ENCODE assay signal across 25 mouse cellular contexts in the genomic region with DNA sequence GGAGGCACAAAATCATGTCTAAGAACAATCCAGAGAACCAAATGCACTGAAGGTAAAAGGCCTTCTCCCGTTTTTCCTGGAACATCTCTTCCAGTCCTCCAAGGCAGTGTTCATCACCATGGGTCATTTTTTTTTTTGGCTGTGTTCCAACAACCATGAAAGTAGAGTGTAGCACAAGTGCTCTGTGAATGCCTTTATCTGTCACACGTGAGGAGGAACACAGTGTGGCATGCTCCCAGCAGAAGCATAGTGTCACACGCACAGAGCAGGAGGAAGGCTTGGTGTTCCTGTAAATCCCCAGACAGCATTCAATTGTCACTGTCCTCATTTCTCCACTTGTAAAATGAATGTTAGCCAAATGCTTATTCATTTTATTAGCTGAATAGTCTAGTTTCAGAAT. TPM values are rescaled to one million over a fixed set of nuclear protein-coding genes. Genes with fewer than 3 reads are reported as not detected.
DNase-seq lines count a peak whose midpoint lies in the region; ATAC-seq and TF ChIP-seq lines count a peak whose summit lies in the region.
"Had no signal": no experiment of that assay in that cellular context is flagged by ENCODE, and none has a peak within 500 bp of the region (broad histone marks: within the 10 kb centered on the region; RNA-seq: fewer than 3 reads in every experiment).

No protein-coding gene starts in this region.

- TF ChIP-seq CTCF in lung, embryonic 14.5 days (IDR thresholded peaks at IDR 0.05; ENCODE audit: low read depth), result no peak

- peak; percentile 43; the same call in 1 of the 2 replicates for ATAC-seq in heart, embryonic 14.5 days (ENCODE audit: insufficient number of reproducible peaks, insufficient read depth, low FRiP score, low read depth)
- ATAC-seq in lung, embryonic 14.5 days (ENCODE audit: insufficient read depth), result no peak
- ATAC-seq in stomach, embryonic 16.5 days (ENCODE audit: insufficient read depth, low FRiP score), result no peak
- ATAC-seq: CD4-positive, CD25-positive, alpha-beta regulatory T cell, adult 4 months; forebrain, embryonic 16.5 days; hindbrain, embryonic 16.5 days; intestine, embryonic 16.5 days; liver, postnatal 0 days; midbrain, embryonic 13.5 days had no signal

- 17% methylated on average over 3 of the region's 3 CpGs for WGBS in heart, embryonic 14.5 days
- 40% methylated on average over 3 of the region's 3 CpGs for WGBS in lung, embryonic 14.5 days
- 65% methylated on average over 3 of the region's 3 CpGs for WGBS in stomach, embryonic 16.5 days

- no peaks in the 10 kb centered on the region for H3K27me3 ChIP-seq in heart, embryonic 14.5 days (ENCODE audit: control insufficient read depth, insufficient read depth, low read length)
- no peaks in the 10 kb centered on the region for H3K27me3 ChIP-seq in lung, embryonic 14.5 days (ENCODE audit: insufficient read depth, low read length)
- H3K27me3 ChIP-seq in stomach, embryonic 16.5 days (ENCODE audit: control insufficient read depth, insufficient read depth, low read length), result no peaks in the 10 kb centered on the region
- H3K27me3 ChIP-seq: limb, embryonic 12.5 days; megakaryocyte, embryonic 14.5 days; midbrain, embryonic 13.5 days had no signal

- H3K4me2 ChIP-seq in heart, embryonic 14.5 days (ENCODE audit: low read length), result no peak overlapping the region
- no peak overlapping the region for H3K4me2 ChIP-seq in lung, embryonic 14.5 days
- H3K4me2 ChIP-seq in stomach, embryonic 16.5 days (ENCODE audit: low read depth, low read length), result peak overlapping the region; percentile 27; the same call in 1 of the 2 replicates
- H3K4me2 ChIP-seq: heart, embryonic 11.5 days; limb, embryonic 12.5 days; liver, embryonic 11.5 days; midbrain, embryonic 13.5 days had no signal

- H3K4me1 ChIP-seq in heart, embryonic 14.5 days (ENCODE audit: control insufficient read depth in 2 of 2, insufficient read depth in 2 of 2, low read length in 2 of 2), result peaks cover 6 to 10% of the 10 kb centered on the region in 2 experiments
- peaks cover 8% of the 10 kb centered on the region; the same call in 1 of the 2 replicates for H3K4me1 ChIP-seq in lung, embryonic 14.5 days (ENCODE audit: insufficient read depth)
- peaks cover 4% of the 10 kb centered on the region; the same call in 1 of the 2 replicates for H3K4me1 ChIP-seq in stomach, embryonic 16.5 days (ENCODE audit: control insufficient read depth, insufficient read depth, low read length)
- H3K4me1 ChIP-seq: limb, embryonic 12.5 days; midbrain, embryonic 13.5 days had no signal

- DNase-seq in cerebellum, adult 11-12 months, result peak; percentile 33
- no peak for DNase-seq in cerebellum, adult 18-20 months
- DNase-seq in heart, adult 9 months (ENCODE audit: low spot score in 2 of 2), result no peak
- DNase-seq in lung, embryonic 14.5 days, result peak; percentile 35
- DNase-seq in lung, postnatal 14 days, result no peak
- DNase-seq in spleen, postnatal 36 days (ENCODE audit: low spot score in 2 of 2), result no peak
- DNase-seq: adrenal gland, postnatal 25 days; gastrocnemius, postnatal 36 days; kidney, adult 9 months; kidney, postnatal 14 days; liver, postnatal 0 days; thymus, adult 18-20 months; thymus, postnatal 36 days had no signal

- no peak overlapping the region for H3K27ac ChIP-seq in heart, embryonic 14.5 days (replicated peaks in 1 of 2; ENCODE audit: control insufficient read depth in 1 of 2, insufficient read depth in 1 of 2, low read depth in 2 of 2, low read length in 2 of 2)
- no peak overlapping the region for H3K27ac ChIP-seq in lung, embryonic 14.5 days (ENCODE audit: low read depth)
- H3K27ac ChIP-seq in stomach, embryonic 16.5 days (ENCODE audit: low read length), result no peak overlapping the region
- H3K27ac ChIP-seq: forebrain, embryonic 10.5 days; limb, embryonic 12.5 days; midbrain, embryonic 13.5 days had no signal

- H3K4me3 ChIP-seq in heart, embryonic 14.5 days (ENCODE audit: control insufficient read depth in 1 of 2, insufficient read depth in 1 of 2, low read depth in 1 of 2, low read length in 2 of 2), result no peak overlapping the region
- no peak overlapping the region for H3K4me3 ChIP-seq in lung, embryonic 14.5 days (ENCODE audit: low read depth, low read length)
- no peak overlapping the region for H3K4me3 ChIP-seq in stomach, embryonic 16.5 days (replicated peaks; ENCODE audit: low read length)
- H3K4me3 ChIP-seq: forebrain, embryonic 10.5 days; limb, embryonic 12.5 days; midbrain, embryonic 13.5 days had no signal

- H3K36me3 ChIP-seq in heart, embryonic 14.5 days (ENCODE audit: control insufficient read depth, insufficient read depth, low read length), result no peaks in the 10 kb centered on the region
- no peaks in the 10 kb centered on the region for H3K36me3 ChIP-seq in lung, embryonic 14.5 days (ENCODE audit: insufficient read depth)
- H3K36me3 ChIP-seq in stomach, embryonic 16.5 days (ENCODE audit: control insufficient read depth, insufficient read depth, low read length), result no peaks in the 10 kb centered on the region
- H3K36me3 ChIP-seq: forebrain, embryonic 10.5 days; limb, embryonic 12.5 days; midbrain, embryonic 13.5 days had no signal

- no peaks in the 10 kb centered on the region for H3K9me3 ChIP-seq in heart, embryonic 14.5 days (ENCODE audit: control insufficient read depth, low read length)
- no peaks in the 10 kb centered on the region for H3K9me3 ChIP-seq in lung, embryonic 14.5 days (ENCODE audit: low read depth, low read length)
- no peaks in the 10 kb centered on the region for H3K9me3 ChIP-seq in stomach, embryonic 16.5 days (replicated peaks; ENCODE audit: control insufficient read depth, low read length)
- H3K9me3 ChIP-seq: forebrain, embryonic 10.5 days; limb, embryonic 12.5 days; megakaryocyte, embryonic 14.5 days; midbrain, embryonic 13.5 days had no signal

- no peak overlapping the region for H3K9ac ChIP-seq in heart, embryonic 14.5 days (ENCODE audit: low read length)
- H3K9ac ChIP-seq in lung, embryonic 14.5 days, result no peak overlapping the region
- no peak overlapping the region for H3K9ac ChIP-seq in stomach, embryonic 16.5 days (ENCODE audit: low read length)
- H3K9ac ChIP-seq: limb, embryonic 12.5 days; liver, postnatal 0 days; midbrain, embryonic 13.5 days had no signal

RNA-seq across cellular contexts. Expression of gene Serpinb8, which starts 2.8 kb away (rescaled TPM):
- 3.1 and 3.2 TPM in 2 replicates for polyA plus RNA-seq in heart, embryonic 14.5 days (2014; fragmentation: Nextera tagmentation; extraction: Ambion mirVana)
- polyA plus RNA-seq in lung, embryonic 14.5 days (2014; fragmentation: Nextera tagmentation; extraction: Ambion mirVana), result 2.9 and 5.1 TPM in 2 replicates
- 8.9 and 14.0 TPM in 2 replicates for polyA plus RNA-seq in stomach, embryonic 16.5 days (2015; fragmentation: Nextera tagmentation; extraction: Ambion mirVana)
- polyA plus RNA-seq: CD4-positive, CD25-positive, alpha-beta regulatory T cell, adult 4 months had no signal

Comparison
In these comparisons a context has a peak if more than half of its experiments do, and no peak if none do; other contexts are left out.
1. DNase-seq: peak in cerebellum, adult 11-12 months (single experiment) and lung, embryonic 14.5 days (single experiment); none in cerebellum, adult 18-20 months (0 of 2), heart, adult 9 months (0 of 2), lung, postnatal 14 days (single experiment) and spleen, postnatal 36 days (0 of 2).